Mouse (Mus musculus) myocyte (in vitro differentiated cells): ENCODE measurements around the gene Gabarap. TPM values are rescaled to one million over a fixed set of nuclear protein-coding genes. Genes with fewer than 3 reads are reported as not detected.
A peak's percentile ranks its signal among the peaks of the same experiment; 100 is the strongest.

Experiments used
- H3K27me3 ChIP-seq: one replicate; pipeline ENCODE4 v1.6.1; 2011; ENCODE audit not compliant: control insufficient read depth, insufficient read depth, insufficient read length
- H3K36me3 ChIP-seq: one replicate; pipeline ENCODE4 v1.6.1; 2011; ENCODE audit not compliant: control insufficient read depth, insufficient read depth
- H3K4me2 ChIP-seq: one replicate; pipeline ENCODE4 v1.6.1; 2011; ENCODE audit warnings: low read depth, control low read depth
- H3K4me3 ChIP-seq: one replicate; pipeline ENCODE4 v1.5.1; 2011; ENCODE audit warnings: mild to moderate bottlenecking, control low read depth, moderate library complexity
- H3K79me2 ChIP-seq: one replicate; pipeline ENCODE4 v1.6.1; 2011; ENCODE audit not compliant: control insufficient read depth, insufficient read depth
- H3ac ChIP-seq: one replicate; pipeline ENCODE4 v1.6.1; 2011; ENCODE audit not compliant: control insufficient read depth, insufficient read length
- CEBPB ChIP-seq: IDR thresholded peaks from 2 replicates; pipeline ENCODE4 v1.6.1; 2011; ENCODE audit warnings: mild to moderate bottlenecking, moderate library complexity; ENCODE audit not compliant: poor library complexity, insufficient read depth, severe bottlenecking
- E2F4 ChIP-seq: IDR thresholded peaks from one replicate; pipeline ENCODE4 v1.6.1; 2011; ENCODE audit warnings: mild to moderate bottlenecking, control low read depth, moderate library complexity; ENCODE audit not compliant: insufficient read depth
- MAX ChIP-seq: IDR thresholded peaks from one replicate; pipeline ENCODE4 v1.6.1; 2011; ENCODE audit warnings: low read depth, mild to moderate bottlenecking, control low read depth
- MYOD1 ChIP-seq, 3 experiments: IDR thresholded peaks; one replicate each; pipeline ENCODE4 v1.6.1; 2011; ENCODE audit warnings: control low read depth in 2 of 3, low read depth in 2 of 3, mild to moderate bottlenecking in 2 of 3, moderate library complexity in 1 of 3; ENCODE audit not compliant: insufficient read length in 2 of 3, control insufficient read depth in 1 of 3
- MYOG ChIP-seq, 3 experiments: IDR thresholded peaks; one replicate each; pipeline ENCODE4 v1.6.1; 2011; ENCODE audit warnings: control low read depth in 2 of 3, low read depth in 2 of 3, mild to moderate bottlenecking in 2 of 3; ENCODE audit not compliant: insufficient read length in 2 of 3, control insufficient read depth in 1 of 3, insufficient read depth in 1 of 3
- POLR2A ChIP-seq: IDR thresholded peaks from one replicate; pipeline ENCODE4 v1.6.1; 2011; ENCODE audit warnings: low read depth, mild to moderate bottlenecking, control low read depth, moderate library complexity; ENCODE audit not compliant: insufficient read length
- POLR2AphosphoS2 ChIP-seq: IDR thresholded peaks from one replicate; pipeline ENCODE4 v1.6.1; 2011; ENCODE audit warnings: low read depth, control low read depth; ENCODE audit not compliant: insufficient read length
- REST ChIP-seq: IDR thresholded peaks from one replicate; pipeline ENCODE4 v1.6.1; 2011; ENCODE audit warnings: mild to moderate bottlenecking, control low read depth, moderate library complexity; ENCODE audit not compliant: insufficient read depth, insufficient read length
- SRF ChIP-seq: IDR thresholded peaks from one replicate; pipeline ENCODE4 v1.6.1; 2011; ENCODE audit warnings: low read depth; ENCODE audit not compliant: control insufficient read depth, insufficient read length
- TCF12 ChIP-seq: IDR thresholded peaks from one replicate; pipeline ENCODE4 v1.6.1; 2011; ENCODE audit warnings: mild to moderate bottlenecking, control low read depth; ENCODE audit not compliant: poor library complexity, insufficient read depth, severe bottlenecking
- TCF3 ChIP-seq: IDR thresholded peaks from one replicate; pipeline ENCODE4 v1.6.1; 2011; ENCODE audit warnings: low read depth, control low read depth; ENCODE audit not compliant: insufficient read length
- USF1 ChIP-seq: IDR thresholded peaks from one replicate; pipeline ENCODE4 v1.6.1; 2011; ENCODE audit warnings: low read depth, mild to moderate bottlenecking, control low read depth, moderate library complexity
- polyA plus RNA-seq: library from polyadenylated mRNA; unstranded; fragments of >200 nt; fragmentation: generic; extraction: Trizol; gene quantifications from one replicate; pipeline ENCODE4 v1.2.1, GENCODE M21; 2012; ENCODE audit warnings: missing spikeins

The Gabarap gene
- polyA plus RNA-seq, 1 experiment = 530 TPM

DNA sequence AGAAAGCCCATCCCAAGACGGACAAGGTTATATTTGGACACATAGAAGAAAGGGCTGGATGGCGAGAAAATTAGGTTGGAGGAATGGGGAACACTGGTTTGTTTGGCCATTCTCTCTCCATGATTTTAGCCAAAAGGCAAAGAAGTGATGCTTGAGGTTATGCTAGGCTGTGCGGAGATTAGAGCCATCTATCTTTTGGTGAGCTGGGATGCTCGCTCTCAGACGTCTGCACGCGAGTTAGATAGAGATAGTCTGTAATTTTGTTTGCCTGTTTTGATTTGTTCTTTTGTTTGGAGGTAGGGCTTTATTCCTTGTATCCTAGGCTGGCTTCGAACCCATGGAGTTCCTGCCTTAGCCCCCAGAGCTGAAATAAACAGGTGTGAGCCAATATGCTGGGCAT lies 10.2 kb downstream of the Gabarap start:
- Histone ChIP-seq H3K27me3 (no peaks in the 10 kb centered on the region), H3K4me2 (peak overlapping the region; percentile 95), H3K4me3 (peak overlapping the region; percentile 72), H3K79me2 (peaks cover 55% of the 10 kb centered on the region), H3K36me3 (peaks cover 29% of the 10 kb centered on the region), H3ac (peak overlapping the region; percentile 49)
- TF ChIP-seq MYOG (IDR thresholded peaks at IDR 0.05; ENCODE audit: control insufficient read depth in 1 of 3, insufficient read depth in 1 of 3, insufficient read length in 2 of 3, low read depth in 2 of 3) = no peak
- no peak for TF ChIP-seq POLR2A
- no peak for TF ChIP-seq CEBPB
- no peak for TF ChIP-seq MYOD1 (IDR thresholded peaks at IDR 0.05; ENCODE audit: control insufficient read depth in 1 of 3, insufficient read length in 2 of 3, low read depth in 2 of 3)
- no peak for TF ChIP-seq SRF
- no peak for TF ChIP-seq MAX
- no peak for TF ChIP-seq TCF12
- TF ChIP-seq TCF3 = no peak
- TF ChIP-seq POLR2AphosphoS2 = no peak
- no peak for TF ChIP-seq E2F4
- TF ChIP-seq REST = no peak
- TF ChIP-seq USF1 = no peak

DNA sequence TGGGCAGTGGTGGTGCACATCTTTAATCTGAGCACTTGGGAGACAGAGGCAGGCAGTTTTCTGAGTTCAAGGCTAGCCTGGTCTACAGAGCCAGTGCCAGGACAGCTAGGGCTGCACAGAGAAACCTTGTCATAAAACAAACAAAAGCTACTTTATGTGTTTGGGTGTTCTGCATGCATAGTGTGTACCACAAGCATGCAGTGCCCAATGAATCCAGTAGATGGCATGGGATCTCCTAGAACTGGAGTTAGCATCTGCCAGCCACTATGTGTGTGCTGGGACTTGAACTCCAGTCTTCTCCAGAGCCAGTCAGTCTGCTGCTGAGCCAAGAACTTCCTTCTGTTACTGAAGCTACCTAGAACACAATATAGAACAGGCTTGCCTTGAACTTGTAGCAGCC lies 10.9 kb downstream of the Gabarap start:
- peaks cover 33% of the 10 kb centered on the region for H3K36me3 ChIP-seq
- no peak for TF ChIP-seq USF1
- TF ChIP-seq REST = no peak
- TF ChIP-seq MAX = no peak
- peak overlapping the region; percentile 72 for H3K4me3 ChIP-seq
- peak overlapping the region; percentile 95 for H3K4me2 ChIP-seq
- H3ac ChIP-seq = no peak overlapping the region
- H3K27me3 ChIP-seq = no peaks in the 10 kb centered on the region
- H3K79me2 ChIP-seq = peaks cover 51% of the 10 kb centered on the region

DNA sequence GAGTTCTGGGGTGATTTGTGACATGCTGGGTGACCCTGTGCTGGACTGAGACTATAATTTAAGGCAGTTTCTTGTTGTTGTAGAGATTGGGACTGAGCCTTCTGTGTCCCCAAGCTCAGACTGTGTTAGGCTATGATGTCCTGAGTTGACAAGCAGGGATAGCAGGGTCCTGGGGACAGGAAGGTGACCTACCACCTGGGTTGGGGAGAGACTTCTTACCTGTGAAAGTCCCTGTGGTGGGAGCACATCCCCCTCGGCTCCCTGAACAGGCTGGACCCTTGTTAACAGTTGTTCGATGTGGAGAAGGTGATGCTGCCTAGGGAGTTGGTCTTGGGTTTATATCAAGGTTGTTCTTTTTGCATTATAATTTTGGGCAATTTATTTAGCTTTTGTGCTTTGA lies 11.5 kb downstream of the Gabarap start:
- TF ChIP-seq SRF = no peak
- Histone ChIP-seq H3K36me3 (peaks cover 35% of the 10 kb centered on the region), H3K4me3 (no peak overlapping the region), H3ac (no peak overlapping the region), H3K27me3 (no peaks in the 10 kb centered on the region), H3K4me2 (peak overlapping the region; percentile 95), H3K79me2 (peaks cover 50% of the 10 kb centered on the region)

DNA sequence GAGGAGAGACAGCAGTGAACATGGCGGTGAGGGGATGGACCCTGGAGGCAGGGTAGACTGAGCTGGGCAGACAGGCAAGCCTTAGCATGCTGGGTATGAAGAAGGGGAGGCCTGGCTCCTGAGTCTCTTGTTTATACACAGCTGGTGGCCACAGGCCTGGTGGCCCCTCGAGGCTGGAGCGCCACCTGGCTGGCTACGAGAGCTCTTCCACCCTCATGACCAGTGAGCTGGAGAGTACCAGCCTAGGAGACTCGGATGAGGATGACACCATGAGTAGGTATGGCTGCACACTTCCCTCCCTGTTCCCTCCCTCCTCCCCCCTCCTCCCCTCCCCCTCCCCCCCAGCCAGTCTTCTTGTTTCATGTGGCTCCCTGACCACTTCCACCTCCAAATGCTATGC lies 14.6 kb downstream of the Gabarap start:
- TF ChIP-seq USF1 = no peak
- TF ChIP-seq SRF = no peak
- TF ChIP-seq MAX = no peak
- TF ChIP-seq MYOG (IDR thresholded peaks at IDR 0.05; ENCODE audit: control insufficient read depth in 1 of 3, insufficient read depth in 1 of 3, insufficient read length in 2 of 3, low read depth in 2 of 3) = no peak
- TF ChIP-seq TCF3 = no peak
- TF ChIP-seq POLR2A = no peak
- TF ChIP-seq E2F4 = no peak
- TF ChIP-seq CEBPB = no peak
- TF ChIP-seq POLR2AphosphoS2 = no peak
- no peak for TF ChIP-seq REST
- TF ChIP-seq TCF12 = no peak
- no peak for TF ChIP-seq MYOD1 (IDR thresholded peaks at IDR 0.05; ENCODE audit: control insufficient read depth in 1 of 3, insufficient read length in 2 of 3, low read depth in 2 of 3)
- peaks cover 25% of the 10 kb centered on the region for H3K36me3 ChIP-seq
- no peak overlapping the region for H3ac ChIP-seq
- H3K4me2 ChIP-seq = no peak overlapping the region
- peaks cover 38% of the 10 kb centered on the region for H3K79me2 ChIP-seq
- H3K4me3 ChIP-seq = no peak overlapping the region
- H3K27me3 ChIP-seq = no peaks in the 10 kb centered on the region

DNA sequence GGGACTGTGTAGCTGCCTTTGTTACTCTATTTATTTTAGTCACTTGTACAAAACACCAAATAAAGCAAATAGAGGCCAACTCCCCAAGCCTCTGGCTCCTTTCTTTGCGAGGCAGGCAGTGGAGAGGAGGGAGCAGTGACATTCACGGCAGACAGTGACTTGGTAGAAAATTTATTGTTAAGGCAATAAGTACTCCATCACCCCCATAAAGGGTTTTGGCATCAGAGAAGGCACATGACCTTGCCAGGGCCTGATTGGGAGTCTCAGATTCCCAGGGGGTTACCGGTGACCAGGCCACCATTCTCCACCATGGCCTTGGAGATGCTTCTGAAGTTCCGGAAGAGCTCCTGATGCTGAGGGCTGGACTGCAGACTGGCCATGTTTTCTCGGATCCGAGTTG lies 19.1 kb downstream of the Gabarap start:
- H3K4me2 ChIP-seq = no peak overlapping the region
- H3K27me3 ChIP-seq = no peaks in the 10 kb centered on the region
- TF ChIP-seq USF1 (no peak), TCF3 (no peak), CEBPB (no peak)
- peaks cover 48% of the 10 kb centered on the region for H3K36me3 ChIP-seq
- H3K79me2 ChIP-seq = no peaks in the 10 kb centered on the region
- no peak overlapping the region for H3K4me3 ChIP-seq
- H3ac ChIP-seq = no peak overlapping the region

DNA sequence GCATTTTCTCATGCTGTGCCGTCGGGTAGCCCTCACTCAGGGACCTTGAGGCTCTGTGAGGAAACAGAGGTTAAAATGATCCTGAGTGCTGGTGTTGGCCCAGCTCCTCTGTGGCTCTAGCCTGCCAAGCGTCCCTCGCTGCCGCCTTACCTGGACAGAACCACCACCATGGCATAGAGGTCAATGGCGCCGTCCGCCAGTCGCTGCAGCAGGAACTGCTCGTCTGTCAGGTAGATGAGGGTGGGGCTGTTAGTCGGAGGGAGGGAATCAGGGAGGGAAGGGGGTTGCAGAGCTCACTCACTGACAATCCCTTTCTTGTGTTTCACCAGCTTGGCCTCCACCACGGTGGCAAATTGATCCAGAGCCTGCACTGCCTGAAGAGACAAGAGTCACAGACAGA lies 19.6 kb downstream of the Gabarap start:
- Histone ChIP-seq H3K4me3 (no peak overlapping the region), H3K36me3 (peaks cover 43% of the 10 kb centered on the region), H3K4me2 (no peak overlapping the region), H3K27me3 (no peaks in the 10 kb centered on the region), H3K79me2 (no peaks in the 10 kb centered on the region), H3ac (no peak overlapping the region)
- no peak for TF ChIP-seq CEBPB
- TF ChIP-seq TCF12 = no peak
- TF ChIP-seq REST = no peak
- no peak for TF ChIP-seq USF1
- no peak for TF ChIP-seq MAX
- TF ChIP-seq POLR2AphosphoS2 = no peak
- TF ChIP-seq MYOG (IDR thresholded peaks at IDR 0.05; ENCODE audit: control insufficient read depth in 1 of 3, insufficient read depth in 1 of 3, insufficient read length in 2 of 3, low read depth in 2 of 3) = no peak
- no peak for TF ChIP-seq MYOD1 (IDR thresholded peaks at IDR 0.05; ENCODE audit: control insufficient read depth in 1 of 3, insufficient read length in 2 of 3, low read depth in 2 of 3)
- no peak for TF ChIP-seq SRF
- no peak for TF ChIP-seq E2F4
- TF ChIP-seq POLR2A = no peak
- TF ChIP-seq TCF3 = no peak
